Mouse (Mus musculus) monocyte, adult 5-6 weeks (primary cell): ENCODE measurements around the gene Lzts3. TPM values are rescaled to one million over a fixed set of nuclear protein-coding genes. Genes with fewer than 3 reads are reported as not detected.
A peak's percentile ranks its signal among the peaks of the same experiment; 100 is the strongest.

Source experiments
- ATAC-seq: fragments of 153-309, 156-312 bp; replicated peaks from 2 replicates; pipeline ENCODE4 v1.8.0; 2017; ENCODE audit warnings: mild to moderate bottlenecking; ENCODE audit not compliant: low TSS enrichment, insufficient number of reproducible peaks, severe bottlenecking, poor library complexity, low FRiP score
- total RNA-seq: library from RNA; stranded (forward); fragments of 200-1000, 200-491, 200-594 nt; gene quantifications from 3 replicates; pipeline ENCODE4 v1.2.3, GENCODE M21; 2017

The Lzts3 gene
- total RNA-seq, 1 experiment from 2014 or later = 0.95 TPM

GRCm38 (mm10) chr2:130641351-130642025, 1.1 kb downstream of the Lzts3 start:
- ATAC-seq = no peak

- no peak for ATAC-seq
These were observed 3.3 kb downstream of the Lzts3 start for GRCm38 (mm10) chr2:130639276-130639675.

GRCm38 (mm10) chr2:130638101-130638611, 4.4 kb downstream of the Lzts3 start:
- ATAC-seq = no peak

GRCm38 (mm10) chr2:130635847-130636246, 6.8 kb downstream of the Lzts3 start:
- ATAC-seq = no peak

GRCm38 (mm10) chr2:130634739-130635411, 7.7 kb downstream of the Lzts3 start:
- ATAC-seq = no peak

GRCm38 (mm10) chr2:130634006-130634738, 8.4 kb downstream of the Lzts3 start:
- ATAC-seq = no peak

- no peak for ATAC-seq
These were observed 9.5 kb downstream of the Lzts3 start for GRCm38 (mm10) chr2:130632887-130633675.

GRCm38 (mm10) chr2:130632416-130632815, 10.2 kb downstream of the Lzts3 start:
- ATAC-seq = no peak

- peak; percentile 86 for ATAC-seq
These were observed 12.8 kb downstream of the Lzts3 start, which contains the start of the genes Fastkd5 and Ubox5 for GRCm38 (mm10) chr2:130629839-130630203. TSS of gene Fastkd5 (minus strand) at chr2:130630027. TSS of gene Ubox5 (minus strand) at chr2:130630038.

GRCm38 (mm10) chr2:130629080-130629838, 13.3 kb downstream of the Lzts3 start:
- peak; percentile 16; the same call in 1 of the 2 replicates for ATAC-seq

GRCm38 (mm10) chr2:130628424-130628823, 14.2 kb downstream of the Lzts3 start:
- no peak for ATAC-seq

GRCm38 (mm10) chr2:130618972-130619371, 23.6 kb downstream of the Lzts3 start:
- ATAC-seq = no peak

GRCm38 (mm10) chr2:130613091-130613490, 29.5 kb downstream of the Lzts3 start:
- ATAC-seq = no peak

- ATAC-seq = no peak
These were observed 40.4 kb downstream of the Lzts3 start for GRCm38 (mm10) chr2:130602195-130602594.

- ATAC-seq = no peak
These were observed 44.2 kb downstream of the Lzts3 start for GRCm38 (mm10) chr2:130598399-130598798.

GRCm38 (mm10) chr2:130597601-130598010, 45.0 kb downstream of the Lzts3 start:
- ATAC-seq = no peak

GRCm38 (mm10) chr2:130595596-130595995, 47.0 kb downstream of the Lzts3 start:
- ATAC-seq = no peak

GRCm38 (mm10) chr2:130591016-130591415, 51.6 kb downstream of the Lzts3 start:
- no peak for ATAC-seq
